Mouse (Mus musculus) macrophage (primary cell): Measurements from ENCODE around the gene Catsper3. TPM values are rescaled to one million over a fixed set of nuclear protein-coding genes. Genes with fewer than 3 reads are reported as not detected.

Experiments used
- H3K27ac ChIP-seq: fragments of 350-480 bp; formaldehyde crosslinking; 2 replicates; pipeline ENCODE4 v1.9.0; 2021
- H3K36me3 ChIP-seq: fragments of 350-480 bp; formaldehyde crosslinking; 2 replicates; pipeline ENCODE4 v1.9.0; 2021; ENCODE audit errors: inconsistent target
- H3K4me3 ChIP-seq: fragments of 350-480 bp; formaldehyde crosslinking; 2 replicates; pipeline ENCODE4 v1.9.0; 2021; ENCODE audit errors: inconsistent target
- H3K79me2 ChIP-seq: fragments of 350-480 bp; formaldehyde crosslinking; 2 replicates; pipeline ENCODE4 v1.9.0; 2021; ENCODE audit errors: inconsistent target
- WGBS: methylation state at CpG from one replicate; pipeline ENCODE4 v1.1.7; 2026; ENCODE audit warnings: inconsistent platforms; ENCODE audit not compliant: missing documents; 5-methylcytosine and 5-hydroxymethylcytosine counted together
- polyA plus RNA-seq: library from polyadenylated mRNA; stranded (reverse); fragments of 250-400 nt; gene quantifications from 3 replicates; pipeline ENCODE4 v1.2.4, GENCODE M21; 2018; ENCODE audit warnings: inconsistent platforms

Catsper3 gene
- polyA plus RNA-seq, 1 experiment from 2014 or later, result not detected

DNA sequence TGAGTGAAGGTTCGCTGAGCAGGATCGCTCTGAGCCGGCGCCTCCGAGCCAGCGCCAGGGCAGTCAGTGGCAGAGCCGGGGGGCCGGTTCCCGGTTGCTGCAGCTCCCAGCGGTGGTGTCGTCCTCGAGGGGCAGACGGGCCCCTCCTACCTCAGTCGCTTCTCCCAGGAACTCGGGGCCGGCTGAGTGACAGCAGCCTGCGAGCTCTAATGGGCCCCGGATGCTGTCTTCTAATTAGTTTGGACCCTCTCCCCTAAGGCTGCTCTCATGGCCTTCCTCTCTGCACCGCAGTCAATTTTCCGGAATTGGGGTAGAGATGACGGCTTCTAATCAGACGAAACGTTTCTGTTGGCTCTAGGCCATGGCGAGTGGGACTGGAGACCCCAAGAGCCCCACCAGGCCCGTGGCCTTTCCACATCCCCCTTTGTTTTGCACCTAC is 47.4 kb downstream of the Catsper3 start:
- H3K79me2 ChIP-seq, result no peaks in the 10 kb centered on the region
- no peak overlapping the region for H3K4me3 ChIP-seq
- H3K27ac ChIP-seq, result no peak overlapping the region
- 13% methylated on average over 25 of the region's 25 CpGs for WGBS
- H3K36me3 ChIP-seq, result no peaks in the 10 kb centered on the region

DNA sequence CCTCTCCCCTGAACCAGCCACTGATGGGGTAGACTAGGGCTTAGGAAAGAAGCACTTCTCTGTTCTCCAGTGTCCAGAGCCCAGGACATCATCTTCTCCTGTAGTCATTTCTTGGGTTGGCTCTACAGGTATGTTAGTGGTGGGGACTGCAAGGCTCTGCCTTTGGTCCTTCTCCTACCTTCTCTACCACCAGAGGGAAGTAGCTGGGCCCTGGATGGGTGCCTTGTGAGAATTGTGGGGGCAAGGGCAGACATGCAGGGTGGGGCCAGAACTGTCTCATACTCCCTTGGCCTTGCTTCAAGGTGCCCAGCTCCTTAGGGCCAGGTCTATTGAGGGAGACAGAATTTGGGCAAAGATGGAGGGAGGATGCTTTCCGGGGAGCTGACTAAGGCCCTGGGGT is 48.2 kb downstream of the Catsper3 start:
- 40% methylated on average over 1 of the region's 1 CpGs for WGBS
- Histone ChIP-seq H3K4me3 (no peak overlapping the region), H3K79me2 (no peaks in the 10 kb centered on the region), H3K27ac (no peak overlapping the region), H3K36me3 (no peaks in the 10 kb centered on the region)

DNA sequence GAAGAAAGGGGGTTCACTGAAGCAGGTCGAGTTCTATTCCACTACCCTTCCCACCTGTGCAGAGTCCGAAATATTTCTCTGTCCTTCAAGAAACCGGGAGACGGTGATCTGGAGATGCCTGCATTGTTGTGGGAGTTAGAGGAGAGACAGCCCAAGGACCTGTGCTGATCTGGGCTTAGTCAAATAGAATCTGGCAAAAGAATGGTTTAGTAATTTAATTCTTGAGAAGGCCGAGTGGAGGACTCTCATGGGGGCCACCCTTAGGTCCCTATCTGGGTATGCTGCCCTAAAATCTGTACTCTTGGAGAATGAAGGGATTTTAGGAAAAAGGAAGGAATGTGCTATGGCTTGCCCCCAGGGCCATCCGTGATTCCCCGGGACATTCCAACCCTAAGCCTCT is 49.6 kb downstream of the Catsper3 start:
- Histone ChIP-seq H3K36me3 (no peaks in the 10 kb centered on the region), H3K27ac (no peak overlapping the region), H3K4me3 (no peak overlapping the region), H3K79me2 (no peaks in the 10 kb centered on the region)
- 19% methylated on average over 7 of the region's 7 CpGs for WGBS

DNA sequence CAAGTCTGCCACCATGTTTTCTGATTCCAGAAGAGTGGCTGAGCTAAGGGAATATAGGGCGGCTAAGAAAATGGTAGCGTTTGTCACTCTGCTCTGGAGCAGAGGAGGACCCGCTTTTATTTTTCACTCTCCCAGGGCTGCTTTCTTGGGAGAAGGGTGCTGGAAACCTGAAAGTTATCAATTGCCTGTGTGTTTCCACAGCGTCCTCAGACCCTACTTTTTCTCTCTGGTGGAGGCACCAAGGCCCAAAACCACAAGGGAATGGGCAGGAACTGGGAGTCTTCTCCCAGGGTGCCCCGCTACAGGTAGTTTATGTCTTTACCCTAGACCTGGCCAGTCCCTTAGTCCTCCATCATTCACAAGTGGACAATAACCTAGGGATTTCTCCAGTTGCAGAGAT is 50.3 kb downstream of the Catsper3 start:
- Histone ChIP-seq H3K79me2 (no peaks in the 10 kb centered on the region), H3K4me3 (no peak overlapping the region), H3K27ac (no peak overlapping the region), H3K36me3 (no peaks in the 10 kb centered on the region)
- WGBS, result 28% methylated on average over 5 of the region's 5 CpGs

DNA sequence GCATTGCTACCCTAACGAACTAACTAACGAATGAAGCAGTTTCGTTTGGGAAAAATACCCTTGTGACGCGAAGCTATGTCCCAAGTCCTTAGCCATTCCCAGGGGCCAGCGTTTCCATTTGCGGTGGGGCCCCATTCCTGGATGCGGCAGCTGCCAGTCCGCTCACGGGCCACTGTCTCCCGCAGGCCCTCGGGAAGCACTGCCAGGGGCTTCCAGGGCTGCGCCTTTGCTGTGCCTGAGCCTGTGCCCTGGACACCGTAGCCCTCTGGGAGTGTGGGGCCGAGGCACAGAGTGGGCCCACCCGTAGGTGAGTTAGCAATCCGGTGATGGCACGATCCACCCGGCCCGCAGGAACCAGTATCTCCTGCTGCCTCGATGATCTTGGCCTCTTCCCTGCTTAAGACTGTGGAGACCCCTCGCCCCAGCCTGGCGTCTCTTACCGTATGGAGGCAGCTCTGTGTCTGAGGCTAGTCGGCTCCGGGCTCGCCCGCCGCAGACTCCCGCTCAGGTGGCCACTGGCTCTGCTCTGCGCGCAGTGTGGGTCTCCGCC is 51.3 kb downstream of the Catsper3 start:
- 9% methylated on average over 33 of the region's 33 CpGs for WGBS
- H3K27ac ChIP-seq, result no peak overlapping the region
- H3K79me2 ChIP-seq, result no peaks in the 10 kb centered on the region
- H3K36me3 ChIP-seq, result no peaks in the 10 kb centered on the region
- H3K4me3 ChIP-seq, result no peak overlapping the region

DNA sequence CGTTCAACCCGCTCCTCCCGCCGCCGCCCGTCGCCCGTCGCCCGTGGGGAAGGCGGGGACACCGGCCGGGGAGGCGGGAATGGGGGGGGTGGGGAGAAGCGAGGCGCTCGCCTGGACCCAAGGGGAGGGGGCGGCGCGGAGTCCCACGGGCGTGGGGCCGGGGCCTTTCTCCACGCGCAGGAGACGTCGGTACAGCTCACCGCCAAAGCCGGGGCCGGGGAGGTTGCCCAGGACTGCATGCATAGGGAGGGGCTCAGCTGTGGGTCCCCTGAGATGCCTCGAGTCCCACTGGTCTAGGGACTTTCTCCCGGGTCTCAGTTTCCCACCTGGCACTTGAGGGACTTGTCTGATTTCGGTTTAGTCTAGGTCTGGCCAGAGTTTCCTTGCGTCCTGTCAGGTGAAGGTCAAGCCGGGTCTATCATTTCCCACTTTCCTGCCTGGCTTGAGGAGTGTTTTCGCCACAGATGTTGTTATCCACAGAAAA is 51.8 kb downstream of the Catsper3 start, which contains the start of gene Pitx1:
Gene Pitx1 (minus strand): TSS at position 51 of the 484 bp plus-strand sequence.
- 5% methylated on average over 36 of the region's 36 CpGs for WGBS

DNA sequence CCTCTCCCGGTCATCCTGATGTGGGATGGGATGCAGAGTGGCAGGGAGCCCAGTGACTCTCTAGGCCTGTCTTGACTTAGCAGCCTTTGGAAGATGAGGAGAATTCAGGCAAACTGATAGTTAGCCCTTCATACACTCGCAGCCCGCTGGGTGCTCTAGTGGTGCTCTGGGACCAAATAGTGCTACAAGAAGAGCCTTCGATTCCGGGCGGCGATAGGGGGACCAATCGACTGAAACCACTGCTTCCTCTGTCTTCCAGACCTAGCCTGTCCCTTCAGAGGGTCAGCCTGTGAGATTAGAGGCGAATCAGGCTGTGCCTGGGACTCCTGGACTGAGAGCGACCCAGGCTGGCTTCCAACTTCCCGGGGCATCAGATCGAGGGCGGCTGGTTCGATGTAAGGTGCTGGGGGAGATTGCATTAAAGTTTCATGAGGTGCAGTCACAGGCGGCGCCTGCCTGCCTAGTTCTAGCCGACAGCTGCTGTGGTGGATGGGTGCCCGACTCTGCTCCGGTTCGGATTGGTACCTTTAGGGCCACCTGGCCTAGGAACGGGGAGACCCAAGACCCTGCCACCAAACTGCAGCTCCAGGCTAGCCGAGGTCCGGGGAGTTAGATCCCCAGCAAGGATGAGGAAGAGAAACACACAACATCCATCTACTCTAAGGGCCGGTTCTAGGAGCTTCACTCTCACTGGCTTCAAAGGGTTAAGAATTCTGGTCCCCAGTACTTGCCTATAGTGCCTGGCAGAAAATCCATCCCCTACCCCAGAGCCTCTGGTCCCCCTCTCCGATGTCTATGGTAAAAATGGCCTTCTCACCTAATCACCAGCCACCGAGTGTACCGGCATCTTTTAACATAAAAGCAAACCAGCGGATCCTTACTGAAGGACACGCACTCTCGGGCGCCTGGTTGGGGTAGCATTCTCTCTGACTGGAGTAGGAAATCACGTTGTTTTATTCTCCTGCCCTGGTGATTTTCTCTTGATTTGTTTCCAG is 52.7 kb downstream of the Catsper3 start:
- WGBS, result 3% methylated on average over 30 of the region's 32 CpGs
- H3K4me3 ChIP-seq, result no peak overlapping the region
- no peak overlapping the region for H3K27ac ChIP-seq
- H3K79me2 ChIP-seq, result no peaks in the 10 kb centered on the region
- no peaks in the 10 kb centered on the region for H3K36me3 ChIP-seq

More for the DNA sequence above, 51.8 kb downstream of the Catsper3 start, which contains the start of gene Pitx1:
- Histone ChIP-seq H3K79me2 (no peaks in the 10 kb centered on the region), H3K4me3 (no peak within 1 kb of the TSS), H3K27ac (no peak within 1 kb of the TSS), H3K36me3 (no peaks in the 10 kb centered on the region)

DNA sequence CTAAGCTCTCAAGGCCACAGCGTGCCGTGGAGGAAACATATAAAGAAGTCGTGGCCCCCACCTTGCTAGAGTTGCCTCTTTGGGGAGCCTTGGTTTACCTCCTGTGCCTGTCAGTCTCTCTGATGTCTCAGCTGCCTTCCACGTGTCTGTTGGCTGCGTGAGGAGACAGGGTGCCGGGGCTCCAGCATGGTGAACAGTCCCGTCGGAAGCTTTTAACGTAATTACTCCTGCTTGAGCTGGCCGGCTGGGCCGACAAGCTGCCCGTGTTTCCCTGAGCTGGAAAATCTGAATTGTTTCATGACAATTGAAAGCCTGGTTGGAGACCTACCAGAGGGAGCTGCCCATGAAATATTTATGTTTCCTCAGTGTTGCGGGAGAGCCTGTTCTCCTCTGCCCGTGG is 55.9 kb downstream of the Catsper3 start:
- WGBS, result 63% methylated on average over 13 of the region's 14 CpGs
- no peaks in the 10 kb centered on the region for H3K36me3 ChIP-seq
- H3K27ac ChIP-seq, result no peak overlapping the region

DNA sequence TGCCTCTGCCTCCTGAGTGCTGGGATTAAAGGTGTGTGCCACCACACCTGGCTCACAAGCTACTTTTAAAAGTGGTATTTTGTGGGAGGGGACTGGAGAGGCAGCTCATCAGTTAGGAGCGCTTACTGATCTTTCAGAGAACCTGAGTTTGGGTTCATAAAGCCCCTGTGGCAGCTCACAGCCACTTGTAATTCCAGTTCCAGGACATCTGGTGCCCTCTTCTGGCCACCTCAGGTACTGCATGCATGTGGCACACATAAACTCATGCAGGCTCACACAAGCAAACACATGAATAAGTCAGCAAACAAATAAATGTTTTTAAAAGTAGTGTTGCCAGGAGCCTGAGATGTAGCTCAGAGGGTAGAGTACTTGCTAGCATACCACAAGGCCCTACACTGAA is 59.3 kb downstream of the Catsper3 start:
- H3K4me3 ChIP-seq, result no peak overlapping the region
- no peaks in the 10 kb centered on the region for H3K36me3 ChIP-seq
- no peaks in the 10 kb centered on the region for H3K79me2 ChIP-seq
- WGBS, result 100% methylated on average over 1 of the region's 1 CpGs
- no peak overlapping the region for H3K27ac ChIP-seq

More for the DNA sequence above, 55.9 kb downstream of the Catsper3 start:
- Histone ChIP-seq H3K4me3 (no peak overlapping the region), H3K79me2 (no peaks in the 10 kb centered on the region)

DNA sequence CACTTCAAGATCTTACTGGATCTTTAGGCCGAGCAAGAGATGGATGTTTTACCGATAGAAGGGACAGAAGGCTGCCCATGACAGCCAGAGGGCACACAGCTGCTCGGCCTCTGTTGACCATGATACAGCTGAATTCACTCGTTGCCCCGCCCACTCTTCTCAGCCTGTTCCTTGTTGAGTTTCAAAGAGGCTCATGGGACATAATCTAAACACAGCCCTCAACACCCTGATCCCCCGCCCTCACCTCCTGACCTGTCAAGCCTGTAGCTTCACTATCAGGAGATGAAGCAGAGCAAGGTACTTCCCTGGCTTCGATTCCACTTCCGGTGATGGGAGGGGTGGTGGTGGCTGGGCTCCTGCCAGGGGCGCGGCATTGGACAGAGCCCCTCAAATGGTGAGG is 63.4 kb downstream of the Catsper3 start:
- WGBS, result 16% methylated on average over 10 of the region's 10 CpGs
- no peaks in the 10 kb centered on the region for H3K36me3 ChIP-seq
- no peaks in the 10 kb centered on the region for H3K79me2 ChIP-seq
- H3K27ac ChIP-seq, result no peak overlapping the region
- no peak overlapping the region for H3K4me3 ChIP-seq

DNA sequence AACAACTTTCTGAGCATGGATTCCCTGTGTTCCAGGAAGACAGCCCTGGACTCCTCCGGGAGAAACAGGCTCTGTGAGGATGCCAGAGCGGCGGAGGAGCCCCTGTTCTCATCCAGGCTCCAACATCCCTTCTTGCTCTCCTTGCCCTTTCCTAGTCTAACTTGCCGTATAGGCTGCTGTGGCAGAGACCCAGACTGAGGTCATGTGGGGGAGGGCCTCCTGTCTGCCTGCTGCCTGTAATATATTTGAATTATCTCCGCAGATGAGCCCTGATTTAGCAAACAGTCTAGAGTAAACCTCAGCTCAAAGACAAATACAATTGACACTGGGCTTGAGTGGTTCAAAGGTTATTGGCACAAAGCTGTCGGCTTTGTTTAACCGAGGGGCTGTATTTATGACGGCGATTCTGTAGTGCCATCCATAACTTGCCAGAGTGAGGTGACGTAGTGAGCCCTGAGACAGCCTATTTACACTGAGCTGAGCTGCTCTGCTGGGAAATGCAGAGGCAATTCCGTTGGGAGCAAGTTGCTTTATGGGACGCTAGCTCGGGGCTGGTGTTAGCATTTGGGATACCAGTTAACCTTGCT is 64.3 kb downstream of the Catsper3 start:
- Histone ChIP-seq H3K79me2 (no peaks in the 10 kb centered on the region), H3K4me3 (no peak overlapping the region), H3K36me3 (no peaks in the 10 kb centered on the region), H3K27ac (no peak overlapping the region)
- 55% methylated on average over 13 of the region's 13 CpGs for WGBS

DNA sequence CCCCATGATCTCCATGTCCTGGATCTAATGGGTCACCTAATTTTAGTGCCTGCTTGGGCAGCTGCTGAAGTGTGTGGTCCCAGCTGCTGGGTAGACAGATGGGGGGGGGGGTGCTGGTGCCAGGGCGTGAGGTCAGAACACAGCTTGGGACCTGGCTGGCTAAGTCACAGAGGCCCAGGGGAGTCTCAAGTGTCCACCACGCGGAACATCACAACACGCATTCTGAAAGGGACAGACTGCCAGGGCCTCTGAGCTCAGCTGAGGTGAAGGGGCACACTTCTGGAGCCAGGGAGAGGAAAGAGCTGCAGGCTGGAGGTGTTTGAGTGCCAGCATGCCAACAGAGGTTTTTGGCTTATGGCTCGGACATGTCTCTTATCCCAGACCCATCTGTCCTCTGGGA is 66.4 kb downstream of the Catsper3 start:
- no peaks in the 10 kb centered on the region for H3K36me3 ChIP-seq
- H3K4me3 ChIP-seq, result no peak overlapping the region
- H3K79me2 ChIP-seq, result no peaks in the 10 kb centered on the region
- 88% methylated on average over 5 of the region's 5 CpGs for WGBS
- H3K27ac ChIP-seq, result no peak overlapping the region

DNA sequence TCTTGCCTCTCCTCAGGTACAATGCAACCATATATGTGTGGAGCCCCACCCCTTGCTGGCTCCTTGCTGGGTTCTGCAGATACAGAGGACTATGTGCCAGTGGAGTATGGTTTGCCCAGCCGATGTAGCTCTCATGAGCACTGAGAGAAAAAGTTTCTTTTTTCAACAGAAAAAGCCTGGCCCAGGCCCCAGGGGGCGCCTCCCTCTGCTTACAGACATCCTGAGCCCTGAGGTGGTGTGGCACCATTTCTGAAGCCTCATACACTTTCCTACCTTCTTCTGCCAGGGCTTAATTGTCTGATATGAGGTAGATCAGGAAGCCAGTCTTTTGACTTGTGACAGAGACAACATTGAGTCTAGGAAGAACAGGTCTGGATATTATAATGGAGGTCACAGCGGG is 67.8 kb downstream of the Catsper3 start:
- Histone ChIP-seq H3K79me2 (no peaks in the 10 kb centered on the region), H3K4me3 (no peak overlapping the region), H3K27ac (no peak overlapping the region), H3K36me3 (no peaks in the 10 kb centered on the region)
- WGBS, result 60% methylated on average over 3 of the region's 3 CpGs

DNA sequence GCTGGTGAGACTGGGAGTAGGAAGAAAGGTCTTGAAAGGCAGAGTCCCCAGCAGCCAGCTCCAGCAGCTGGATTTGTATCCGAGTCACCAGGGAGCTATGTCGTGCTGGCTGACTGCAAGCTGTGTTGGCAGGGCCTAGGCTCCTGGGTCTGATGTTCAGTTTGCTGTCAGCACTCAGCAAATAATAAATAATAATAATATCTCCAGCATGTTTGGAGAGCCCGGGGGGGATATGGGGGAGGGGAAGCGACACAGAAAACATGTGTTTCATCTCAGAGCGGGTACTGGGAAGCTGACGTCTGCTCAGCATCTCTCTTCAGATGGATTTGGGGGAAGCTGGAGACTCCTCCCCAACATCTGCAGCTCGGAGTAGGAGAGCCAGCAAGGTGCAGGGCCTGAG is 71.4 kb downstream of the Catsper3 start:
- 90% methylated on average over 7 of the region's 7 CpGs for WGBS
- H3K79me2 ChIP-seq, result no peaks in the 10 kb centered on the region

DNA sequence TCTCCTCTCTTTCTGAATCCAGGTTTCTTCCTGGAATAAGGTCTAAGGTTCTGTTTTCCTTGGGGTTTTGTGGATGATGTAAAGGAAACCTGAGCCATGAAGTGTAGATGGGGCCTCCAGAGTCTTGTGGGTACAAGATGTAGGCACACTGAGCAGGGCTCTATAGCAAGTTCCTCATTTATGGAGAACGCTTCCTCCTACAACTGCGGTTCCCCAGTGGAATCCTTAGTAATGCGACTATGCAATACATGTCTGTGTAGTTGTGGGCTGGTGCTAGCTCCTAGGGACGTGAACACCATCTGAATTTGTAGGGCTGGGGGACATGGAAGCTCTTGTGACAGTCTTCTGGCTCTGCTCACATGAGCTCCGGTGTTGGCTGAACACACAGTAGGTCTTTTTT is 74.1 kb downstream of the Catsper3 start:
- no peaks in the 10 kb centered on the region for H3K79me2 ChIP-seq
- no peak overlapping the region for H3K4me3 ChIP-seq
- no peak overlapping the region for H3K27ac ChIP-seq
- WGBS, result 16% methylated on average over 5 of the region's 5 CpGs
- H3K36me3 ChIP-seq, result no peaks in the 10 kb centered on the region

More for the DNA sequence above, 71.4 kb downstream of the Catsper3 start:
- no peak overlapping the region for H3K27ac ChIP-seq
- no peaks in the 10 kb centered on the region for H3K36me3 ChIP-seq
- no peak overlapping the region for H3K4me3 ChIP-seq
